Mouse (Mus musculus) heart, postnatal 10 days (tissue): ENCODE results near the gene Nicn1. TPM values are rescaled to one million over a fixed set of nuclear protein-coding genes. Genes with fewer than 3 reads are reported as not detected.
A peak's percentile ranks its signal among the peaks of the same experiment; 100 is the strongest.

Source experiments
- DNase-seq, 2 experiments: peaks; one replicate each; pipeline ENCODE4 v3.0.0; 2021
- intact Hi-C: fragments of 180-260 bp; cut with DNase I; formaldehyde crosslinking; loops from one replicate; pipeline ENCODE4 v1.15.1; 2025
- total RNA-seq, 2 experiments: library from RNA; stranded (reverse); gene quantifications; 2 replicates each; pipeline ENCODE4 v1.2.3; 2021

Gene Nicn1
- total RNA-seq, 2 experiments from 2014 or later: 20.5 to 21.8 TPM

- no peak for DNase-seq
- intact Hi-C loops: no loop called here
Observed at GRCm38 (mm10) chr9:108324784-108325183, 34.6 kb downstream of the Nicn1 start.

- DNase-seq: no peak
- intact Hi-C loops: no loop called here
Observed at GRCm38 (mm10) chr9:108325811-108326210, 35.6 kb downstream of the Nicn1 start.

GRCm38 (mm10) chr9:108337848-108338550, 47.8 kb downstream of the Nicn1 start:
- DNase-seq: no peak
- intact Hi-C loops: loop anchor here (2.0 kb wide), 1 partner anchor 31 kb away; the partner anchor contains the start of genes Rhoa and Tcta

GRCm38 (mm10) chr9:108338551-108338885, 48.3 kb downstream of the Nicn1 start:
- intact Hi-C loops: loop anchor here (2.0 kb wide), 1 partner anchor 32 kb away; the partner anchor contains the start of genes Rhoa and Tcta

GRCm38 (mm10) chr9:108338886-108339781, 48.9 kb downstream of the Nicn1 start, which contains the start of gene Gpx1:
Gene Gpx1, plus strand, starts transcription at chr9:108338903.
- peak; percentile 94 to 95 for DNase-seq
- intact Hi-C loops: loop anchor here (2.0 kb wide), 1 partner anchor 32 kb away; the partner anchor contains the start of genes Rhoa and Tcta

More at GRCm38 (mm10) chr9:108338551-108338885, 48.3 kb downstream of the Nicn1 start:
- DNase-seq: peak in 1 of 2 experiments; percentile 27

- intact Hi-C loops: loop anchor here (2.0 kb wide), 1 partner anchor 33 kb away; the partner anchor contains the start of genes Rhoa and Tcta
Observed at GRCm38 (mm10) chr9:108339886-108340257, 49.6 kb downstream of the Nicn1 start.

GRCm38 (mm10) chr9:108340258-108341138, 50.3 kb downstream of the Nicn1 start:
- peak; percentile 28 to 39 for DNase-seq
- intact Hi-C loops: no loop called here

More at GRCm38 (mm10) chr9:108339886-108340257, 49.6 kb downstream of the Nicn1 start:
- peak; percentile 29 to 43 for DNase-seq

GRCm38 (mm10) chr9:108341139-108341475, 50.9 kb downstream of the Nicn1 start:
- DNase-seq: no peak
- intact Hi-C loops: no loop called here

GRCm38 (mm10) chr9:108341801-108342200, 51.6 kb downstream of the Nicn1 start:
- no peak for DNase-seq

GRCm38 (mm10) chr9:108342301-108342831, 52.1 kb downstream of the Nicn1 start:
- intact Hi-C loops: no loop called here
- no peak for DNase-seq

More at GRCm38 (mm10) chr9:108341801-108342200, 51.6 kb downstream of the Nicn1 start:
- intact Hi-C loops: no loop called here

- intact Hi-C loops: no loop called here
- no peak for DNase-seq
Observed at GRCm38 (mm10) chr9:108343331-108343730, 53.1 kb downstream of the Nicn1 start.

- no peak for DNase-seq
- intact Hi-C loops: no loop called here
Observed at GRCm38 (mm10) chr9:108343835-108344234, 53.6 kb downstream of the Nicn1 start.

GRCm38 (mm10) chr9:108344471-108344870, 54.2 kb downstream of the Nicn1 start:
- DNase-seq: no peak
- intact Hi-C loops: no loop called here

Other genes with a start within 250 kb of the Nicn1 start
- 10 to 100 TPM; 10.7 to 14.7 TPM for gene Gmppb, start 241.2 kb upstream of the Nicn1 start, total RNA-seq
- 1 to 10 TPM; 1.9 to 2.2 TPM for gene Amigo3, start 237.3 kb upstream of the Nicn1 start, total RNA-seq
- not detected for gene Mst1, start 210.0 kb upstream of the Nicn1 start, total RNA-seq
- gene Rnf123, start 207.1 kb upstream of the Nicn1 start, total RNA-seq: 10 to 100 TPM; 62.5 to 83.1 TPM
- gene Apeh, start 195.8 kb upstream of the Nicn1 start, total RNA-seq: 10 to 100 TPM; 44.6 to 53.1 TPM
- gene Bsn, start 100.0 kb upstream of the Nicn1 start, total RNA-seq: under 1 TPM; 0.05 to 0.07 TPM
- 100 to 1,000 TPM; 369 to 394 TPM for gene Dag1, start 26.5 kb upstream of the Nicn1 start, total RNA-seq
- gene Amt, start 6.4 kb downstream of the Nicn1 start, total RNA-seq: 1 to 10 TPM; 5.2 to 6.9 TPM
- gene Rhoa, start 15.7 kb downstream of the Nicn1 start, total RNA-seq: 100 to 1,000 TPM; 328 to 329 TPM
- 10 to 100 TPM; 24.4 to 30.0 TPM for gene Tcta, start 15.7 kb downstream of the Nicn1 start, total RNA-seq
- gene Gpx1, start 48.5 kb downstream of the Nicn1 start, total RNA-seq: 100 to 1,000 TPM; 152 to 166 TPM
- 10 to 100 TPM; 94.3 to 95.7 TPM for gene Usp4, start 57.4 kb downstream of the Nicn1 start, total RNA-seq
- gene 1700102P08Rik, start 102.4 kb downstream of the Nicn1 start, total RNA-seq: under 1 TPM; 0.31 to 0.74 TPM
- gene Ccdc36, start 138.1 kb downstream of the Nicn1 start, total RNA-seq: not detected
- gene BC048562, start 146.1 kb downstream of the Nicn1 start, total RNA-seq: not detected
- gene Ccdc71, start 170.1 kb downstream of the Nicn1 start, total RNA-seq: 10 to 100 TPM; 27.7 to 31.3 TPM
- gene Klhdc8b, start 171.2 kb downstream of the Nicn1 start, total RNA-seq: 10 to 100 TPM; 29.2 to 33.4 TPM
- 100 to 1,000 TPM; 284 to 331 TPM for gene Lamb2, start 189.3 kb downstream of the Nicn1 start, total RNA-seq
- gene Usp19, start 200.2 kb downstream of the Nicn1 start, total RNA-seq: 100 to 1,000 TPM in 1 of 2 experiments, 10 to 100 TPM in 1; 98.4 to 103 TPM
- 10 to 100 TPM; 84.4 to 86.3 TPM for gene Qars, start 217.3 kb downstream of the Nicn1 start, total RNA-seq
- 10 to 100 TPM; 83.5 to 89.6 TPM for gene Qrich1, start 226.4 kb downstream of the Nicn1 start, total RNA-seq